Mouse (Mus musculus) left cerebral cortex, adult 2 months (tissue): ENCODE measurements around the gene Htr2c. TPM values are rescaled to one million over a fixed set of nuclear protein-coding genes. Genes with fewer than 3 reads are reported as not detected.
A peak's percentile ranks its signal among the peaks of the same experiment; 100 is the strongest.

Experiments used
- DNase-seq, 2 experiments: peaks; one replicate each; pipeline ENCODE4 v3.0.0; 2021 to 2022; ENCODE audit warnings: low spot score in 2 of 2, mixed read lengths in 1 of 2; ENCODE audit errors: extremely low spot score in 1 of 2
- H3K27ac ChIP-seq: fragments of 200-600 bp; 2 replicates; pipeline ENCODE4 v1.8.1; 2022
- H3K4me3 ChIP-seq: fragments of 200-600 bp; 2 replicates; pipeline ENCODE4 v1.8.1; 2022
- CTCF ChIP-seq: fragments of 200-600 bp; IDR thresholded peaks from 2 replicates; pipeline ENCODE4 v1.8.1; 2022; ENCODE audit warnings: antibody characterized with exemption, mild to moderate bottlenecking, moderate library complexity
- intact Hi-C: fragments of 180-260 bp; cut with DNase I; formaldehyde crosslinking; loops from one replicate; pipeline ENCODE4 v1.15.1; 2025
- long read RNA-seq, 2 experiments: library from polyadenylated mRNA; stranded (forward); transcript quantifications; one replicate each; pipeline ENCODE4 v2.0.0; 2021; ENCODE audit warnings: borderline mapping rate in 2 of 2
- total RNA-seq, 2 experiments: library from RNA; stranded (reverse); gene quantifications; 2 replicates each; pipeline ENCODE4 v1.2.3; 2021

Gene Htr2c
- total RNA-seq = 10 to 100 TPM; 25.9 to 34.1 TPM
- long read RNA-seq, experiment 1, full-length matches to known transcripts = 22 of 25 reads
- long read RNA-seq, experiment 1, partial matches to known transcripts = 3 of 25 reads
- long read RNA-seq, experiment 1, other reads (novel, unspliced or antisense) = 0 of 25 reads
- long read RNA-seq, experiment 2, full-length matches to known transcripts = 21 of 24 reads
- long read RNA-seq, experiment 2, partial matches to known transcripts = 0 of 24 reads
- long read RNA-seq, experiment 2, other reads (novel, unspliced or antisense) = 3 of 24 reads

DNA sequence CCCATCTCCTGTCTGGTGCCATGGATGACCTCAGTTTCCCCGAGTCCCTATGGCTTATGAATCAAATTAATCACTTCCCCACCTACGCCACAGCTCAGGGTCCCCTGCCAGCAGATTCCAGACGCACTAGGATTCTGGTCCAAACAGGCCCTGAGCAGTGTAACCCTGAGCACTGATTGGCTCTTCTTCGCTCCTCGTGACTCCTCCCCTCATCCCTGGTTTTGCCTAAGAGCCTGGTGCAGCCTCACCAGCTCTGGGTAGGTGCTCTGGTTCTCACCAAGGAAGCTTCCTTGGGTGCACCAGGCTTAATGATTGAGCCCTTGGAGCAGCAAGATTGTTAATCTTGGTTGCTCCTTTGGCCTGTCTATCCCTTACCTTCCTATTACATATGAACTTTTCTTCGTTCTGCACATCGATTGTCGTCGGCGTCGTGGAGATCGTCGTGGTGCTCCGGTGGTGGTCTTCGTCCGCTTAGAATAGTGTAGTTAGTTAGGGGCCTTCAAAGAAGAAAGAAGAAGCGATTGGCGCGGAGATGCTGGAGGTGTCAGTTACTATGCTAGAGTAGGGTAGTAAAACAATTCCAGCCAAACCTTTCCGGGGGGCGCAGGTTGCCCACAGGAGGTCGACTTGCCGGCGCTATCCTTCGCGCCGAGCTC lies at the start of gene Htr2c:
Gene Htr2c (plus strand): TSS at position 256 of the 656 bp plus-strand sequence.
- peak within 1 kb of the TSS; percentile 43 for H3K4me3 ChIP-seq
- no peak for TF ChIP-seq CTCF
- no peak within 1 kb of the TSS for H3K27ac ChIP-seq
- intact Hi-C loops = no loop called here
- DNase-seq = peak; percentile 13 to 38

DNA sequence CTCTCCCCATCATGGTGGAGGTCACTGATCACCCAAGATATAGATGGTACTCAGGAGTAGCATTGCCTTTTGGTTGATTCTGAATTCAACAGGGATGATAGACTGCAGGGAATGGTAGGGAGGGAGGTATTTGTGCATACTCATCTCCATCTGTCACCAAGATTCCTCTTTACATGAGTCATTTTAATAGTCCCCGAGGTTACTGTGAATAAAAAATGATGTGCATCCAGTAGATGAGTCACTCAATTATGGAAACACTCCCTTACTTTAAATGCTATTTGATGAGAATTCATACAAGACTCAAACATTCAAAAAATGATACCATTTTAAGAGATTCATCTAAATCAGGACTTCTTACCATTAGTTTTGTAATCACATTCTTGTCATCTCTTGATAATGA lies 34.1 kb upstream of the Htr2c start:
- intact Hi-C loops = no loop called here
- Histone ChIP-seq H3K27ac (no peak overlapping the region), H3K4me3 (no peak overlapping the region)
- TF ChIP-seq CTCF = no peak
- no peak for DNase-seq

DNA sequence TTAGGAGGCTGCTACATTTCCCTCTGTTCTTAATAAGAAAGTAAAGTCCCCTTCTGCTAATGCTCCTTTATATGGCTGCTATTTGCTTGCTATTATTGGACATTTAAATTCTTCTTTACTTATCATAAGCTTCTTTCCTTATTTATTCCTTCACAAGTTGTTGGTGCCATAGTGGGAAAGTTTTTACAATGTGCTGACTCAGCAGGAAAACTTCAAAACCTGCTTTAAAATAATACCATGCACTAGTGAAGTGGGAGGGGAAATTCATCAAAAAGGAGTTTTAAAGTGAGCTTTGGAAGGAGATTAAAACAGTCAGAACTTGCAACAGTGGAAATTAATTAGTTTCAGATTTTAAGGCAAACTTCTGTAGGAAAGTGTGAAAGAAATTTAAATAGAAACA lies 26.0 kb upstream of the Htr2c start:
- intact Hi-C loops = no loop called here
- H3K4me3 ChIP-seq = no peak overlapping the region
- no peak for TF ChIP-seq CTCF
- H3K27ac ChIP-seq = no peak overlapping the region
- no peak for DNase-seq

DNA sequence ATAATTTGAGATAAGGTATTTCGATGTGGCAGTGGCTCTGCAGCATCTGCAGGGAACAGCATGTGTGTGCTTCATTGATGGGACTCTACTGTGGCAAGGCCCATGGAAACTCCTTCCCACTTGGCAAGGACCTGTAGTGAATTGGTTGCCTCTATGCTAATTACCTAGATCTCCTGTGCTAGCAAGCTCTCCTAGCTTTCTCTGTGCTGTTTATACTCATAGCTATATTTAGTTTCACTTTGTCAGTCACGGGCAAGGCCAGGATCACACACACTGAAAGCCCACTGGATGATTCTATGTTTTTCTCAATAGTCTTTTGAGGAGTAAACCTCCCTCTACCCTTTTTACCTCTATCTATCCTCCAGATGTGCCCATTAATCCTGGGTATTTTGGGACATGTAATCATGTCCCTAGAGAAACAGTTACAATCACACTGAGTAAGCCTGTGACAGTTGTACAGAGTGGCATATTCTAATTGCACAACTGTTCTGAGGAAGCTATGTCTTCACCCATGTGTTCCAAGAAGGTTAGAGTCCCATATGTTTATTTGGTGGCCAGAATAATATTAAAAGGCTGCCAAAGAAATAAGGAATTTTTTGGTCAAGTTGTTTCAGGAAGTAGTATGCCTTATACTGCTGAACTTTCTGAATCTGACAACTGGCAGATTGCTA lies 16.0 kb upstream of the Htr2c start:
- TF ChIP-seq CTCF = no peak
- intact Hi-C loops = no loop called here
- Histone ChIP-seq H3K27ac (no peak overlapping the region), H3K4me3 (no peak overlapping the region)
- no peak for DNase-seq

DNA sequence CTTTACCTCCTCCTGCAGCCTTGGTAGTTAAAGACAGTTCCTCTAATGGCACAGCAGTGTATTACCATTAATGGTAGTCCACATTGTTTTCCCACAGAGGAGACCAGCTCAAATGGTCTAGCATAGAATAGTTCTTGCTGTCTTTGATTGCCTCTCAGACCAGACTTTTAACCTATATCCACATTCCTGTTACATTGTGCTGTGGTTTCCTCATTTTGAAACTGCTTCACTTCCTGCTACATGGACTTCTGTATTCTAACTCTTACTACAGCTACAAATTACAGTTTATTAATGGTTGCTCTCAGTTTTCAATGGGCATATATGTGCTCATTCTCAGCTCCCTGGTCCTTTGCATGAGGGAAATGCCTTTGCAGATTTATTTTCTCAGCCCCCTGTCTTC lies 15.3 kb upstream of the Htr2c start:
- intact Hi-C loops = no loop called here
- no peak for TF ChIP-seq CTCF
- Histone ChIP-seq H3K4me3 (no peak overlapping the region), H3K27ac (no peak overlapping the region)
- DNase-seq = no peak

DNA sequence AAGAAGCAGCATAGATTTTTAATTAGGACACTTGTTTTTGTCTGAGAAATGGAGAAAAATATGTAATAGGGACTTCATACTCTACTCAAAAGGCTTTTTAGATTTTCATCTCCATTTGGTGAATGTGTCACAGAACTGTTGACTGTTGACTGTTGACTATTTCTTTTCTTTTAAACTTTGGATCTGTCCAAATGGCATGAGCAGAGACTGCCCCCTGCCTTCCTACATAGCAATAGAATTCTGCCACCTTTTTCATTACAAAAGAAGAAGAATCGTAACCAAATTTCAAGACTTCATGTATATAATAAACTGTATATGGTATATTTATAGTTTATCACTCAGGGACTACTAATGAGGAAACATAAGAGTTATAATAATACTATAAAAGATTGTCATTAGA lies 3.7 kb upstream of the Htr2c start:
- H3K27ac ChIP-seq = no peak overlapping the region
- peak; percentile 25 for TF ChIP-seq CTCF
- DNase-seq = no peak
- H3K4me3 ChIP-seq = no peak overlapping the region
- intact Hi-C loops = no loop called here

DNA sequence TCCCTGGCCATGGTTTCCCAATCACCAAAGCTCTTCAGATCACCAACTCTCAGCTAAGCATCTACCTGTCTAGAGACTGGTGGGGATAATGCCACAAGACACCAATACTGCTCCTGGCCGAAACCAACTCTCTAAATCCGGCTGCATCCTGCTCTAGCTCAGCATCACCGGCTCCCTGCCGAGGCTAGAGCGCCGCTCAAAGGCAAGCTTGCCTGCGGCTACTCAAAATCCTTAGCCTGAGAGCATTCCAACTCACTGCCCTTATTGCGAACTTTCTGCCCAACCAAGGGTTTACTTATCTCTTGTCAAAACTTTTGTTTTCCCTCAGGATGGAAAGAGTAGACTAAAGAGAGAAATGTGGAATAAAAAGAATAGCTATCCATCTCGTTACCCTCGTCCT lies 2.4 kb upstream of the Htr2c start:
- DNase-seq = peak in 1 of 2 experiments; percentile 10
- no peak; the same call in 1 of the 2 replicates for TF ChIP-seq CTCF
- intact Hi-C loops = no loop called here
- Histone ChIP-seq H3K27ac (no peak overlapping the region), H3K4me3 (no peak overlapping the region)

DNA sequence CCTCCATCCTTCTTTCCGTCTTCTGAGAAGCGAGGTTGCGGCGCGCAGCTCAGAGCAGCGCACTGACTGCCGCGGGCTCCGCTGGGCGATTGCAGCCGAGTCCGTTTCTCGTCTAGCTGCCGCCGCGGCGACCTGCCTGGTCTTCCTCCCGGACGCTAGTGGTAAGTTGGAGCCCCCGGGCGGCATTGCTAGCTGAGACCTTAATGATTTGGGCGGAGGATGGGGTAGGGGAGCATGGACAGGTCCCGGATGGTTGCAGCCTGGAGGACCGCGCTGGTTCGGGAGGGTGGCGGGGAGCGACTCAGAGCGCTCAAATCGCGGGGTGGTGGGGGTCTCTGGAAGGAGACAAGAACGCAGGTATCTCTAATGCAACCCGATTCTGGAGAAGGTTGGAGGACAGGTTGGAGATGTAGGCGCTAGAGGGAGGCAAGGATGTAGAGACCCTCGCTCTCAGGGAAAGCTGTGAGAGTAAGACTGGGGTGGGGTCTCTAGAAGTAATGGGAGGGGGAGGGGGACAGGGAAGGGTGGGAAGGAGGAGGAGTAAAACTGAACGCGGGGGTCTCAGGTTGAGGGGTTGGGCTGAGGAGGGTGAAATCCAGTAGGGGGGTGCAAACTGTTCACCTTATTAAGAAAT lies 718 bp downstream of the Htr2c start:
- Histone ChIP-seq H3K4me3 (peak overlapping the region; percentile 43), H3K27ac (no peak overlapping the region)
- intact Hi-C loops = no loop called here
- no peak for TF ChIP-seq CTCF
- DNase-seq = peak in 1 of 2 experiments; percentile 25

DNA sequence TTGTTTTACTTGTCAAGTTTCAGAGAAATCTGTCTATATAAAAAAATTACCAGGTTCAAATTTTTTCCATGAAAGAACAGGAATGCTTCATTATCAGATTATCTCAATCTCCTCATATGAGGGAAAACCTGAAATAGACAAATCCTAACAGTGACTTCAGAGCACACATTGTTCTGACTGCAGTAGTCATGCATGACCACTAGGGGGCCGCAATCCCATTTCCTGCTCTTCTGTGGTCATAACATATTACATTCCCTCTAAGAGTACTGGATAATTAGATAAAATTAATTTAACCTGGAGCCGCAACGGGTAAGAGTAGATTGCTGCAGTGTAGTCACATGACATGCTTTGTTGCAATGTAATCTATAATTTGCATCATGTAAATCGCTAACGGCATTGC lies 17.6 kb downstream of the Htr2c start:
- Histone ChIP-seq H3K27ac (no peak overlapping the region), H3K4me3 (no peak overlapping the region)
- peak; percentile 70 for TF ChIP-seq CTCF
- intact Hi-C loops = no loop called here
- DNase-seq = no peak

DNA sequence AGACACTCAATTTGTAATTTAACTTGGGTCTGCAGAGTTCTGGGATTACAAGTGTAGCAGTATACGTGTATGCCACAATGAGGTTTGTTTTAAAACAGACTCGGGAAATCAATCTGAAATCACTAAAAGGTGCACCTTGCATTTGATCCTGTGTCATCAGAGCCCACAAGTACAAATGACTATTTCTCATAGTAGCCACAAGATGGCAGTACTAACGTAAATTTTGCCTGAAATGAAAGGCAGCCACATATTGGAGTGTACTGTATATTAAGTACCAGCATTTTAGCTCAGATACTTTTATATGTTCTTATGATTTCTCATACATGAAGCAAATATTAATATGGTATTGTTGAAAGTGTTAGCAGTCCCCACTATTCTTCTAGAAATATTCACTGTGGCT lies 93.4 kb downstream of the Htr2c start:
- TF ChIP-seq CTCF = peak; percentile 57
- DNase-seq = no peak
- no peak overlapping the region for H3K27ac ChIP-seq
- intact Hi-C loops = loop anchor here (2.0 to 10.0 kb wide), 2 partner anchors 439 to 553 kb away; no protein-coding TSS in a partner anchor
- H3K4me3 ChIP-seq = no peak overlapping the region

DNA sequence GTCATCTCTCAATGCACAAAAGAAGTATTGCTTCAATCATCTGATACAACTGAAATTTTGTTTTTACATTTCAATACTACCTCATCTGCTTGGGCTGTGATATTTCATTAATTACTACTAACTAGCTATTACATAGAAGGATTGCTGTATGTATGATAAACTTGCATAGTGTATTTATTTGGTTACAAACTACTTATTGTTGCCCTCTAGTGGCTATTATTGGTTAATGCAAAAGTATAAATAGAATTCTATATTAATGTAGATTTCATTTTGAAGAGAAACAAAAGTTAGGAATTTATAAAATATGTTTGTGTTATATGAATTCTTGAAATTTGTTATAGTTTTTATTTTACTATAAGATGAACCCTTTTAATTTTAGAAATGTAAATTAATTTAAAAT lies 109.3 kb downstream of the Htr2c start:
- intact Hi-C loops = no loop called here
- H3K27ac ChIP-seq = no peak overlapping the region
- DNase-seq = no peak
- no peak overlapping the region for H3K4me3 ChIP-seq
- TF ChIP-seq CTCF = peak; percentile 58

DNA sequence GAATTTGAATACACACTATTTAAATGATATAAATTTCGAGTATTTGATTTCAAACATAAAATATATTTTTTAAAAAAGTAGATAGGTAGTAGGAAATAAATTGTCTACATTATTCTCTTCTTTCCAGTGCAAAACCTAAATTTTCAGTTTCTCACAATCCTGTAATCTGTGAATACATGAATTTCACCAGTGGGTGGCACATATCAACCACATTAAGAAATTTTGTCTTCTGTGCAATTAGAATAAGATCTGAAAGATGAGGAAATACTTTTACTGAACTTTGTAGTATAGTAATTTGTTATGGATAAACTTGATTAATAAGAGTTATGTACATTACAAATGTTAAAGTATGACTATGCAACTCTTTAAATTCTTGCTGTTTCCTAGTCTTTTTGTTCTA lies 156.8 kb downstream of the Htr2c start:
- no peak overlapping the region for H3K4me3 ChIP-seq
- intact Hi-C loops = no loop called here
- peak; percentile 24 for TF ChIP-seq CTCF

More for the DNA sequence above, 156.8 kb downstream of the Htr2c start:
- DNase-seq = no peak
- no peak overlapping the region for H3K27ac ChIP-seq
